Mouse (Mus musculus) CD4-positive, CD25-positive, alpha-beta regulatory T cell, adult 4 months (primary cell): Measurements from ENCODE around the gene Stk11ip. TPM values are rescaled to one million over a fixed set of nuclear protein-coding genes. Genes with fewer than 3 reads are reported as not detected.

Experiments used
- ATAC-seq: one replicate; pipeline ENCODE4 v1.8.0; 2017
- polyA plus RNA-seq, 2 experiments: library from polyadenylated mRNA; unstranded; fragments of 100-300 nt; shearing (Covaris generic); gene quantifications; one replicate each; pipeline ENCODE4 v1.2.1; 2017

Stk11ip gene
- polyA plus RNA-seq, 2 experiments from 2014 or later = 10.0 to 18.3 TPM

- ATAC-seq = no peak
Measured at GRCm38 (mm10) chr1:75544351-75544750, 23.0 kb downstream of the Stk11ip start.

GRCm38 (mm10) chr1:75545965-75546956 lies 24.9 kb downstream of the Stk11ip start, which contains the start of gene Slc4a3:
Gene Slc4a3, plus strand, starts transcription at chr1:75546266.
- ATAC-seq = no peak

GRCm38 (mm10) chr1:75547351-75547750 lies 26.0 kb downstream of the Stk11ip start:
- ATAC-seq = no peak

DNA sequence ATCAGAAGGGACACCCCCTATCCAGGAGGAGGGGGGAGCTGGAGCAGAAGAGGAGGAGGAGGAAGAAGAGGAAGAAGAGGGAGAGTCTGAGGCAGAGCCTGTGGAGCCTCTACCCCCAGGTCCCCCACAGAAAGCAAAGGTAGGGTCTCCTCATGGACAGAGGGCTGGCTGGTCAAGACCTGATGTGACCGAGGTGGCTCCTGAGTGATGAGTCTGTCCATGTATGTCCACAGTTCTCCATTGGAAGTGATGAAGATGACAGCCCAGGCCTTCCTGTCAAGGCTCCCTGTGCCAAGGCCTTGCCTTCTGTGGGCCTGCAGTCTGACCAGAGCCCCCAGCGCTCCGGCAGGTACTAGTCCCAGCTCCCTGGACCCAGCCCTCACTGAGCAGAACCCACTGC lies 26.8 kb downstream of the Stk11ip start:
- no peak for ATAC-seq

- ATAC-seq = no peak
Measured at GRCm38 (mm10) chr1:75548871-75549270, 27.5 kb downstream of the Stk11ip start.

DNA sequence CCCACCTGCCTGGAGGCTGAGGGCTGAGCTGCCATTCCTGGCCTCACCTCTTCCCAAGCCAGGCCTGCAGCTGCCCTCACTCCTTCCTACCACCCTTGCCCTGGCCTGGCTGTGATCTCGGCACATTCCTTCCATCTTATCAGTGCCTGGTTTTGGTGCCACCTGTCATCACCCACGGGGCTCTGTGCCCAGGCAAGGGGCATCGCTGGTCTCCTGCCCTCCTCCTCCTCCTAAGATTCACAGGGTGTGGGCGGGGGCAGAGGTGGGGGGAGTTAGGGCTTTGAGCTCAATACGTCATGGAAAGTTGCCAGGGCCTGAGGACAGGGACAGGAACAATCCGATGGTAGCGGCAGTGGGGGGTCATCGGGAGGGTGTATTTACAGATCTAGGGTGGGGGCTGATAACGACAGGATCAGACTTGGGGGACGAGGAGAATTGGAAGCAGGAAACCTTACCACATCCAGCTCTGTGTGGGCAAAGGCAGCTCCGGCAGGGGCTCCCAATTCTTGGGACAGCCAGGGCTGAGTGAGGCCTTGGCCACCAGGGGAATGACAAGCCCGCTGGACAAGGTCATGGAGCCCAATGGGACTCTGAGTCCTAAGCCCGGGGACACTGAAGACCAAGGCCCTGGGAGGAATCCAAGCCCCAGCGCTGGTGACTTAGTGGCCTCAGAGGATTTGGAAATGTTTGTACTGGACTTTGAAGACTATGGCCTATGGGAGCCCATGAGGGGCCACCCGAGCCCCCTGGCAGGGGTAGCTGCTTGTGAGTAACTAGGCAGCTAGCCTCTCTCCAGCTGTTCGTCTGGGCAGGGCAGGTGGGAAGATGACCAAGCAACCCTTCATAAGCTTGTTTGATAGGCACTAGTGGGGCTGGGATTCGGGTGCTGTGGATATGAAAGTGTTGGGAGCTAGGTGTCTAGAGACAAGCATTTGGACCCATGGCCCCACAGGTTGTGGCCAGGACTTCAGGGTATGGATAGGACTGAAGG lies 28.3 kb downstream of the Stk11ip start:
- no peak for ATAC-seq

- ATAC-seq = no peak
Measured at GRCm38 (mm10) chr1:75550586-75550985, 29.3 kb downstream of the Stk11ip start.

DNA sequence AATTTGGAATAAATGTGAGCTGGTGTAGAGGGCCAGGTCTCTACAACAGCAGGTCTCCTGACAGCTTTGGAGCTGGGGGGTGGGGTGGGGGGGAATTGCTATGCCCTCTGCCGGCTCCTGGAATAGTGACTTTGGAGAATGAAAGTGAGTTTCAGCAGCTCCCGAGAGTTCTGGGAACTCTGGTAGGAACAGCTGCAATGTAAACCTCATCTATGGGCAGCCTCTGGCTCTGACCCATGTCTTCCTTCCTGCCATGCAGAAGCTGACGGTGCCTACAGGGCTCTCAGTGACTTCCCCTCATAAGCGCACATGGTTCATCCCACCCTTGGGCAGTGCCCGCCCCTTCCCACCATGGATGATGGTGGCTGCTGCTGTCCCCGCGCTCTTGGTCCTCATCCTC lies 34.4 kb downstream of the Stk11ip start:
- ATAC-seq = no peak

DNA sequence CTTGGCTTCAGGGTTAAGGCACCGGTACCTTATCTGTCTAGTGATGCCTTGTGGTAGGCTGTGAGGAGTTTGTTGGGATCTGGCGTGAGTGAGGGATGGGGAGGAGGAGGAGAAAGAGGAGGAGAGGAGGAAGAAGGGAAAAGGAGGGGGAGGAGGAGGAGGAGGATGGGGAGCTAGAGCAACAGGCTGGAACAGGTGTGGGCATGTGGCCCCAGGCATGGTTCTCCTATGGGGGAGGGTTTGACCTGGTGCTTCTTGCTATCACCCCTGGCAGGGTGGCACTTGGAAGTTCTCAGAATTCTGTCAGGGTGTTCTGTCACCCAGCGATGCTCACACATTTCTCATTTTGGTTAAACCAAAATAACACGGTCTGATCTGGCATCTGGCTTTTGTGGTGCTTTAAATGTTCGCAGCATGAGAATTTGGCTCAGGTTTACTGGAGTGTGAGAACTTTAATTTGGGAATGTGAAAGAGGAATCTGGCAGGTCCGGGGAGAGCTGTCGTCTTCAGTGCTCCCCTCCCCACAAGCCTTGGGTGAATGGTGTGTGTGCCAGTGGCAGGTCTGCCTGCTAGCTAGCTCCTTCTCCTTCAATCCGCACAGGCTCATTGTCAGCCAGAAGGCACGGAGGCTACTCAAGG lies 34.9 kb downstream of the Stk11ip start:
- ATAC-seq = no peak

DNA sequence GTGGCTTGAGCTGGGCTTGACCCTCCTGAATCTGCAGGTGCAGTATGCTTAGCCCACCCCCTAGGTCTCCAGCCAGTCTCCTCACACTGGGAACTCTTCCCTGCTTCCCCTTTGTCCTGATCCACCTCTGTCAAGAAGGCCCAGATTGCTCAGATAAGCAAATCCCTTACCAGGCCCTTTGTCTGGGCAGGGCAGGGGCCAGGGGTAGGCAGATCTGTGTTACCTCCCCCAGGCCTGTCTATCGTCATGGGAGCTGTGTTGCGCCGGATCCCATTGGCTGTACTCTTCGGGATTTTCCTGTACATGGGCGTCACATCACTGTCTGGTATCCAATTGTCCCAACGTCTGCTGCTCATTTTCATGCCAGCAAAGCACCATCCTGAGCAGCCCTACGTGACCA lies 35.7 kb downstream of the Stk11ip start:
- ATAC-seq = no peak

DNA sequence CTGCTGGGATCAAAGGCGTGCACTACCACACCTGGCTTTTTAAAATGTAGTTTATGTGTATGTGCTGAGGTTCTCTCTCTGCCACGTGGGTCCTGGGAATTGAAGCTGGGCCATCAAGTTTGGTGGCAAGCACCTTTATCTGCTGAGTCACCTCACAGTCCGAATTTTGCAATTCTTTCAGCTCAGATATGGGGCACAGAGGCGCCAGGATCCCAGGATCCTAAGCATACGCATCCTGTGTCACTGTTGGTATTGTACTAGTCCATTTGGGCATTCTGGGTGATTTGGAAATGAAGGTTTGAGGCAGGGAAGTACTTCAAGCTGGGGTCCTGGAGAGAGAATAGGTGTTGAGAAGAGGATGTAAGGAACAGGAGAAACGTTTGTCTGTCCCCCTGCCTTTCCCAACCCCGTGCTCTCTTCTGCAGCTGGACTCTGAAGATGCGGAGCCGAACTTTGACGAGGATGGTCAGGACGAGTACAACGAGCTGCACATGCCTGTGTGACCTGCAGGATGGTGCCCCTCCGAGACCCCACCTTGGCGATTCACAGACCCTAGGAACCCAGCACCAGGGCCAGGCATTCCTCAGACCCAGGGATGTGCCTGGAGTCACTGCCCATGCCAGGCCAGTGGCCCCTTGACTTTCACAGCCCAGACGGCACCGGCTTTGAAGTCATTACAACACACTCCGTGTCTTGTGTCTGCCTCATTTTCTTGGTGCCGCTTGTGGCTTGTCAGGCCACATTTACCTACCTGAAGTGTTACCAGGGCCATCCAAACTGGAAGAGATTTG lies 37.3 kb downstream of the Stk11ip start:
- no peak for ATAC-seq

DNA sequence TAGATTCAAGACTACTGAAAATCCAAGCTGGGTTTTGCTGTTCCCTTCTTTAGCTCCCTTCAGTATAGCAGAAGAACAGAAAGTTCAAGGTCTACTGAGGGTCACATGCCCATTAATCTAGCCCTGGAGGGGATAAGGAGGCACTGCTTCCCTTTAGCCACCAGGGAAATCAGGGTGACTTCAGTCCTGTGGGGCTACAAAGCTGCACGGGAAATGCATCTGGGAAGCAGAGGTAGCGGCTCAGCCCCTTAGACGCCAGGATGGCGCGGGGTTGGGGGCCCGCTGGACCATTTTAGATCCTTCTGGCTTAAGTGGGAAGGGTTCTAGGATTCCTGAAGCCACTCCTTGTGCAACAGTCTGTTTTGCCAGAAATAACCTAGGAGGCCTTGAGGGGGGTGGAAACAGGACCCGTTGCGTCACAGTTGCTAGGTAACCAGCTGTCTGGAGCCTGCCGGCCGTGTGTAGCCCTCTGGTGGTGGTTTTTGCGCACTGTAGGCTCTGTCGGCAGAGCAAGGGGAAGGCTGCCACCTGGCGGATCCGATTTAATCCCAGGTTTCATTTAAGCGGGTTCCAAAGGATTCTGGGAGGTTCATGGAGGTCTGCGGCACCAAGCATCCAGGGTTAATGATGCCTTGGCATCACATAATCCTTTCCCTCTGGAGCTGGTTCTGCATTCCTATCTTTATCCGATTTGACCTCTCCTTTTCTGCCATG lies 38.0 kb downstream of the Stk11ip start:
- peak; percentile 74 for ATAC-seq

- ATAC-seq = no peak
Measured at GRCm38 (mm10) chr1:75560206-75560913, 39.0 kb downstream of the Stk11ip start.

- ATAC-seq = no peak
Measured at GRCm38 (mm10) chr1:75561221-75561897, 40.0 kb downstream of the Stk11ip start.

GRCm38 (mm10) chr1:75561898-75562238 lies 40.5 kb downstream of the Stk11ip start:
- no peak for ATAC-seq

DNA sequence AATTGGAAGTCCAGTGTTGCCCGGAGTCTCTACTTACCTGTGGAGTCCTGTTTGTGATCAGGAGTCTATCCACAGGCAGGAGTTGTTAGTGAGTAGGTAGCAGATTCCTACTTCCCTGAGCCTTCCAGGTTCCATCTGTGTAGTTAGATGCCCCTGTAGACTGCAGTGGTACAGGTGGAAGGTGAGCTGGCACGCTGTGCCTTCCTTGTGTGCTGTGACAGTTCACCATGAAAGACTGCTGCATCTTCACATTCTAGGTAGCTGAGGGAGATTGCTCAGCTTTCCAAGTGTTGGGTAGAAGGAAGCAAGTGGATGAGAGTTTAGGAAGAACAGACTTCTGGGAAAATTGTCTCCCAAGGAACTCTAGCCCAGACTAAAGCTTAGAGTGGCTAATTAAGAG lies 42.8 kb downstream of the Stk11ip start:
- ATAC-seq = no peak

DNA sequence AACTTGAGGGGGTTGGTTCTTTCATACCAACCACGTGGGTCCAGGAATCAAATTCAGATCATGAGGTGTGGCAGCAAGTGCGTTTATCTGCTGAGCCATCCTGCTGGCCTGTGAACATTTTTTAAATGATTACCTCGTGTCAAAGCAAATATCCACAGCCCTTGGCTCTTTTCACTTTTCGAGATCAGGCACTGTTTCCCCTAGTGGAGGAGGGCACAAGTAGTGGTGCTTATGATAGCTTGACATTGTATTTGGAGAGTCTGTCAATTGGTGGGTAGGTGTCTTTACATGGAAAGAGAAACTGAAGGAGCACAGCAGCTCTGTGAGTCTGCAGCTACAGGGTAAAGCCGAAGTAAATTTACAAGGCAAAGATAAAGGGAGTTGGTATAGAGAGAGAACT lies 43.6 kb downstream of the Stk11ip start:
- no peak for ATAC-seq

- ATAC-seq = no peak
Measured at GRCm38 (mm10) chr1:75565616-75566015, 44.3 kb downstream of the Stk11ip start.

- no peak for ATAC-seq
Measured at GRCm38 (mm10) chr1:75570403-75570802, 49.1 kb downstream of the Stk11ip start.

DNA sequence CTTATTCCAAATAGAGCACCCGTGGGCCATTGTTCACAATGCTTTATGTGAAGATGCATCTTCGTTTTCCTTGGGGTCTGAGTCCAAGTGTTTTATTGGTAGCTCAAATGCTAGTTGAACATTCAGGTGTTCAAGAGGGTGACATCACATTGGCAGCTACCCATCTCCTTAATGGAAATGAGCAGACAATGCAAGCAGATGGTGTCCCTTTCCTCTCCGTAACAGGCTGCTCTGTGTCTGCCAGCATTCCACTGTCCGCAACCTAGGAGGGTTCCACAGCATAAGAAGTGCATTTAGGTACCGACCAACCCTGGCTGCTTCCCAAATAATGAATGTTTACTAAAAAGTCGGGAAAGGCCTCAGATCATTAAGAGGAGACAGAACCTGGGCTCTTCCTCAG lies 51.4 kb downstream of the Stk11ip start:
- ATAC-seq = no peak
